Mouse (Mus musculus) neural tube, embryonic 12.5 days (tissue): ENCODE results near the gene Cyp27b1. TPM values are rescaled to one million over a fixed set of nuclear protein-coding genes. Genes with fewer than 3 reads are reported as not detected.

Source experiments
- ATAC-seq: fragments of 200-750 bp; cut with Nextera tagmentation; 2 replicates; pipeline ENCODE4 v1.8.0; 2017; ENCODE audit warnings: low read depth, mild to moderate bottlenecking, moderate TSS enrichment, moderate library complexity; ENCODE audit not compliant: low FRiP score
- H3K27ac ChIP-seq: fragments of 300-500 bp; sonication (generic); 2 replicates; pipeline ENCODE4 v1.5.1; 2016
- H3K27me3 ChIP-seq: fragments of 300-500 bp; sonication (generic); replicated peaks from 2 replicates; pipeline ENCODE4 v1.6.1; 2016; ENCODE audit warnings: mild to moderate bottlenecking
- H3K36me3 ChIP-seq: fragments of 300-500 bp; sonication (generic); 2 replicates; pipeline ENCODE4 v1.6.1; 2016; ENCODE audit warnings: mild to moderate bottlenecking
- H3K4me1 ChIP-seq: fragments of 300-500 bp; sonication (generic); 2 replicates; pipeline ENCODE4 v1.6.1; 2016
- H3K4me2 ChIP-seq: fragments of 300-500 bp; sonication (generic); replicated peaks from 2 replicates; pipeline ENCODE4 v1.6.1; 2016; ENCODE audit warnings: mild to moderate bottlenecking
- H3K4me3 ChIP-seq: fragments of 300-500 bp; sonication (generic); 2 replicates; pipeline ENCODE4 v1.5.1; 2016
- H3K9ac ChIP-seq: fragments of 300-500 bp; sonication (generic); 2 replicates; pipeline ENCODE4 v1.6.1; 2016; ENCODE audit warnings: mild to moderate bottlenecking
- H3K9me3 ChIP-seq: fragments of 300-500 bp; sonication (generic); 2 replicates; pipeline ENCODE4 v1.6.1; 2016; ENCODE audit warnings: mild to moderate bottlenecking
- WGBS: fragments of 180-500 bp; shearing (Covaris S2); methylation state at CpG from one replicate; pipeline ENCODE4 v1.1.7; 2016; 5-methylcytosine and 5-hydroxymethylcytosine counted together
- polyA plus RNA-seq: library from polyadenylated mRNA; unstranded; fragments of >200 nt; fragmentation: Nextera tagmentation; extraction: Ambion mirVana; gene quantifications from 2 replicates; pipeline ENCODE4 v1.2.1, GENCODE M21; 2016

Gene Cyp27b1
- polyA plus RNA-seq, 1 experiment from 2014 or later = 0.25 TPM

DNA sequence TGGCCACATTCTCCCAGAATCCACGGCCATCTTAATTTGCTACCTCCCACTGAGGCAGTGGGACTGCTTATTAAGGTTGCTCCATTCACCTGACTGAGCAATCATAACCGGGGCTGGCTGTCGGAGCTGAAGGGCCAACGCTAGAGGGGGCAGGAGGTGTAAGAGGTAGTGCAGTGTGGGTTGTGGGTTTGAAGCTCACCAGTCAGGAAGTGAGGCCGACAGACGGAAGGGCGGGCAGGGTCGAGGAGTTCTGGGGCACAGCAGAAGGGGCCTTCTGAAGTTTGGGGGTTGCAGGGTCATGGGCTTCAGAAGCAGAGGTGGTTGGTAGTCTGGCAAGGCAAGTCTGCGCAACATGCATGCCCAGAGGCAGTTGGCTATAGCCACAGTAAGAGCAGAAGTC, 27.0 kb downstream of the Cyp27b1 start, which contains the start of gene Agap2:
Agap2 (plus strand) TSS at position 205 of the 400 bp plus-strand sequence.
- Histone ChIP-seq H3K4me2 (no peak within 1 kb of the TSS; the same call in 1 of the 2 replicates), H3K4me1 (peaks cover 29% of the 10 kb centered on the region), H3K27me3 (peaks cover 29% of the 10 kb centered on the region), H3K27ac (no peak within 1 kb of the TSS), H3K36me3 (no peaks in the 10 kb centered on the region), H3K4me3 (no peak within 1 kb of the TSS), H3K9ac (no peak within 1 kb of the TSS), H3K9me3 (no peaks in the 10 kb centered on the region)
- WGBS = 66% methylated on average over 9 of the region's 9 CpGs
- no peak for ATAC-seq

DNA sequence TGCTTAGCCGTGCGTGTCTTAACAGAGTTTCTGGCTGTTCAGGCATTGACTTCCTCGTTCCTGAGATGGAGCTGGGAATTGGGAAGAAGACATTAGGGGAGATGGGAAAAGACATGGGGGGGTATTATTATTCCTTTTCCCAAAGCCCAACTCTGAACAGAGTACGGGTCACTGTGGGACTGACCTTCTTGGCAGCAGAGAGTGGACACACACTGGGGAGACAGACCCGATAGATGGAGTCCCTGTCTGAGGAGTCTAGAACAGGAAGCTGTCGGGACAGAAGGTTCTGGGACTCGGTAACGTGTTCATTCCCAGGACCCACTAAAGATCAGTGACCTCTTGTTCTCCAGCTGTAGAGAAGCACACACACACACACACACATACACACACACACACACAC, 27.6 kb downstream of the Cyp27b1 start:
- peaks cover 34% of the 10 kb centered on the region for H3K4me1 ChIP-seq
- no peaks in the 10 kb centered on the region for H3K36me3 ChIP-seq
- peaks cover 34% of the 10 kb centered on the region for H3K27me3 ChIP-seq
- H3K4me2 ChIP-seq = no peak overlapping the region
- no peak overlapping the region for H3K9ac ChIP-seq
- no peak for ATAC-seq
- H3K4me3 ChIP-seq = no peak overlapping the region
- WGBS = 82% methylated on average over 8 of the region's 8 CpGs
- H3K27ac ChIP-seq = no peak overlapping the region
- H3K9me3 ChIP-seq = no peaks in the 10 kb centered on the region

DNA sequence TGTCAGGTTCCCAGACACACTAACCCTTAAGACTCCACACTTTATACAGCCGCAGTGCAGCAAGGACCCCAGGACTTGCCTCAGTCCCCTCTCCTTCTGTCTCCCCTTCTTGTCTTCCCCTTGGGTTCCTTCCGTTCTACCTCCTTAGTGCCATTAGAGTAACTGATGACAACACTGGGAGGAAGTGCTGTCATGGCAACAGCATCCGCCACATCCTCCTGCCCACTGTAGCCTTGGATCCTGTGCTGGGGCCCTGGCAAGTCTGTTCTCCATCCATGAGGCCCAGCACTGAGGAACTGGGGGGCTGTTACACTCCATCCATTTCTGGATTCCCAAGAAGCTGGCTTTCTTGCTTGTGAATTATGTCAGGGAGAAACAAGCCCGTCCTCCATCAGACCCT, 28.0 kb downstream of the Cyp27b1 start:
- H3K27me3 ChIP-seq = peaks cover 39% of the 10 kb centered on the region
- H3K4me3 ChIP-seq = no peak overlapping the region
- no peak overlapping the region for H3K9ac ChIP-seq
- no peaks in the 10 kb centered on the region for H3K9me3 ChIP-seq
- WGBS = 42% methylated on average over 4 of the region's 4 CpGs
- ATAC-seq = no peak
- peaks cover 34% of the 10 kb centered on the region for H3K4me1 ChIP-seq
- H3K4me2 ChIP-seq = no peak overlapping the region; the same call in 1 of the 2 replicates
- H3K27ac ChIP-seq = no peak overlapping the region
- H3K36me3 ChIP-seq = no peaks in the 10 kb centered on the region

DNA sequence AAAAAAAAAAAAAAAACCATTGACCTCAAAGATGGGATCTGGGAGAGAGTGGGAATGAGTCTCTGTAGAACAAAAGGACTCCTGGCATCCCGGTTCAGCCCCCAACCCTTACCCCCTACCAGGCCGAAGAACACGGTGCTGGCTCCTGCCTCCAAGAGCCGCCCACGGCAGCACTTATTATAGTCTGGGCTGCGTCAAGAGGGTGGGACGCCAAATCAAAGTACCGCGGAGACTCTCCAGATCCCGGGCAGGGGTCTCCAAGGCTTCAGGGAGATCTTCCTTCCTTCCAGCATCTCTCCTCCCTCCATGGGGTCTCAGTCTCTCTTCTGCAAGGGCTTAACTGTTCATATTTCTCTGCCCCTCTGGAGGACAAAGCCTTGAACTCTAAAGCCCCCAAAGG, 29.5 kb downstream of the Cyp27b1 start:
- peaks cover 44% of the 10 kb centered on the region for H3K4me1 ChIP-seq
- 4% methylated on average over 10 of the region's 10 CpGs for WGBS
- H3K4me2 ChIP-seq = peak overlapping the region; percentile 98
- no peak for ATAC-seq
- no peaks in the 10 kb centered on the region for H3K9me3 ChIP-seq
- H3K36me3 ChIP-seq = no peaks in the 10 kb centered on the region
- no peak overlapping the region for H3K4me3 ChIP-seq
- H3K27me3 ChIP-seq = peaks cover 53% of the 10 kb centered on the region
- no peak overlapping the region for H3K27ac ChIP-seq
- H3K9ac ChIP-seq = peak overlapping the region; percentile 4; the same call in 1 of the 2 replicates

DNA sequence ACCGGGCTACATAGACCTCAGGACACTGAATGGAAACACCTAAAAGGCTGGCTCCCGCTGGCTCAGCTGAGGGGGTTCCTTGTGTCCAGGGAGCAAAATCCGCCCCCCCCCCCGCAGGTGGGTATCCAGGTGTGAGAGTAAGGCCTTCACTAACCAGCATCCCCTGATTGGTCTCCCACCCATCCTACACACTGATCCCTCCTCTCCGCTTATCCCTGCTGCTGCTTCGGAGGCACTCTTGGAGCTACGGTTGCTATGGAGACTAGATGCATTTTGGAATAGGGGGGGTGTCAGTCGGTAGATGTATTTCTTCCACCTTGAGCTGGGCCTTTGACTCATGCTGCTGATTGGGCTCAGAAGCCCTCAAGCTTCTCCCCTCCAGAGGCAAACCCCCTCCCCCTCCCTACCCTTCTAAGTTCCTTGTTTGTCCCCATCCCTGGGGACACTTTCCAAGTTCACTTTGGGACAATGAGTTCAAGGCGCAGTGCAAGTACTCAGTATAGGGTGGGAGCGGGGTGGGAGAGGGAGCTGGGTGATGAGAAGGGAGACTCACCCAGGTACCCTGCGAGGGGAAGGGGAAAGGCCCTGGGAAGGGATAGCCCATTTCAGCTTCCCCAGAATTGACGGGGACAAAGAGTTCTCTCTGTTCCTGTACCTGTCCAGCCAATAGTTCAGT, 30.1 kb downstream of the Cyp27b1 start:
- 3% methylated on average over 12 of the region's 12 CpGs for WGBS
- Histone ChIP-seq H3K9ac (peak overlapping the region; percentile 23; the same call in 1 of the 2 replicates), H3K4me1 (peaks cover 44% of the 10 kb centered on the region), H3K9me3 (no peaks in the 10 kb centered on the region), H3K27ac (no peak overlapping the region), H3K4me3 (peak overlapping the region; percentile 70), H3K27me3 (peaks cover 59% of the 10 kb centered on the region), H3K4me2 (peak overlapping the region; percentile 98), H3K36me3 (no peaks in the 10 kb centered on the region)
- peak; percentile 54 for ATAC-seq

DNA sequence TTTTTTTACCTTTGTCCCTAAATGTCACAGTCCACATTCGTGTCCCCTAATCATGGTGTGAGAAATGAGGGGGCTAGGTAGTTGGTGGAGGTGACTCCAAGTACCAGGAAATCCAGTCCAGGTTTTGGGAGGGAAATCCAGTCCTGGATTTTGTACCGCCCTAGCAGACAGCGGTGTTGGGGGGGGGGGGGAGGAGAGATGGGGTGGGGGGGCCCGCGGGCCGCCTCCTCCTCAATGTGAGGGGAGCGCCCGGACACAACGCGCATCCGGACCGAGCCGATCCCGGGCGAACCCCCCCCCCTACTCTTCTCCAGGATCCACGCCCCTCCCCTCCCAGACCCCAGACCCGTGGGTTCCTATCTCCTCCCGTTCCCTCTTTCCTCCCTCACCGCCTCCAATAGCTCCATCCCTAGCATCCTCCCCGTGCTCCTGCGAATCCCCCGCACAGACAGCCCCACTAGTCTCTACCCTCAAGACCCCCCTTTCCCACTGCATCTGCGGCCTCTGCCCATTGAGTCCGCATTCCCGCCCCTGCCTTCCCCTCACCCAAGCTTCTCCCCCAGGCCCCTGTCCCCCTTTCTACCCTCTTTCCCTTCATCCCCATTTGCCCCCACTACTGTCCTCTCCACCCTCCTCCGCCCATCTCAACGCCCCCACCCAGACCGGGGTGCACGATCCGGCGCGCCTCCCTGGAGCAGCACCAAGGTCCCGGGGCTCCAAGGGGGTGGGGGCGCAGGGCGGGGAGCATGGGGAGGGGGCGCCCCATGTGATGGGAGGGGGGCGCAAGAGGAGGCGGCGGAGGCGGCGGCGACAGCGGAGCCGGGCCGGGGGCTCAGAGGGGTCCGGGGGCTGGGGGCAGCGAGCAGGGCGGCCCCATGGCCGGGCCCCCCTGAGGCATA, 30.9 kb downstream of the Cyp27b1 start:
- ATAC-seq = peak; percentile 63
- H3K4me2 ChIP-seq = peak overlapping the region; percentile 98
- H3K36me3 ChIP-seq = no peaks in the 10 kb centered on the region
- WGBS = under 1% methylated on average over 48 of the region's 49 CpGs
- peaks cover 44% of the 10 kb centered on the region for H3K4me1 ChIP-seq
- no peaks in the 10 kb centered on the region for H3K9me3 ChIP-seq
- peak overlapping the region; percentile 53; the same call in 1 of the 2 replicates for H3K27ac ChIP-seq
- H3K9ac ChIP-seq = peak overlapping the region; percentile 84
- H3K27me3 ChIP-seq = peaks cover 67% of the 10 kb centered on the region
- peak overlapping the region; percentile 70 for H3K4me3 ChIP-seq

DNA sequence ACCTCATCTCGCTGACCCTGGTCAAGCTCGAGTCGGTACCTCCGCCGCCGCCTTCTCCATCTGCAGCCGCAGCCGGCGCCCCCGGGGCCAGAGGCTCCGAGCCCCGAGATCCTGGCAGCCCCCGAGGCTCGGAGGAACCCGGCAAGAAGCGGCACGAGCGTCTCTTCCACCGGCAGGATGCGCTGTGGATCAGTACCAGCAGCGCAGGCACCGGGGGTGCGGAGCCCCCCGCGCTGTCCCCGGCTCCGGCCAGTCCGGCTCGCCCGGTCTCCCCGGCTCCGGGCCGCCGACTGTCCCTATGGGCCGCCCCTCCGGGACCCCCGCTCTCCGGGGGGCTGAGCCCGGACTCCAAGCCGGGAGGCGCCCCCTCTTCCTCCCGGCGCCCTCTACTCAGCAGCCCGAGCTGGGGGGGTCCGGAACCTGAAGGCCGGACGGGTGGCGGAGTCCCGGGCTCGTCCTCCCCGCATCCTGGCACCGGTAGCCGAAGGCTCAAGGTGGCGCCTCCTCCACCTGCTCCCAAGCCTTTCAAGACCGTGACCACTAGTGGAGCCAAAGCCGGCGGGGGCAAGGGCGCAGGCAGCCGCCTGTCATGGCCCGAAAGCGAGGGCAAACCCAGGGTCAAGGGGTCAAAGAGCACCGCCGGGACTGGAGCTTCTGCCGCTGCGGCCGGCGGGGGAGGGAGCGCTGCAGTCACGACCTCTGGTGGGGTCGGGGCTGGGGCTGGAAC, 31.8 kb downstream of the Cyp27b1 start:
- Histone ChIP-seq H3K4me1 (peaks cover 44% of the 10 kb centered on the region), H3K9ac (peak overlapping the region; percentile 84), H3K9me3 (no peaks in the 10 kb centered on the region), H3K36me3 (no peaks in the 10 kb centered on the region), H3K4me2 (peak overlapping the region; percentile 98), H3K27me3 (peaks cover 73% of the 10 kb centered on the region), H3K27ac (no peak overlapping the region), H3K4me3 (peak overlapping the region; percentile 70)
- 1% methylated on average over 70 of the region's 70 CpGs for WGBS
- no peak for ATAC-seq

DNA sequence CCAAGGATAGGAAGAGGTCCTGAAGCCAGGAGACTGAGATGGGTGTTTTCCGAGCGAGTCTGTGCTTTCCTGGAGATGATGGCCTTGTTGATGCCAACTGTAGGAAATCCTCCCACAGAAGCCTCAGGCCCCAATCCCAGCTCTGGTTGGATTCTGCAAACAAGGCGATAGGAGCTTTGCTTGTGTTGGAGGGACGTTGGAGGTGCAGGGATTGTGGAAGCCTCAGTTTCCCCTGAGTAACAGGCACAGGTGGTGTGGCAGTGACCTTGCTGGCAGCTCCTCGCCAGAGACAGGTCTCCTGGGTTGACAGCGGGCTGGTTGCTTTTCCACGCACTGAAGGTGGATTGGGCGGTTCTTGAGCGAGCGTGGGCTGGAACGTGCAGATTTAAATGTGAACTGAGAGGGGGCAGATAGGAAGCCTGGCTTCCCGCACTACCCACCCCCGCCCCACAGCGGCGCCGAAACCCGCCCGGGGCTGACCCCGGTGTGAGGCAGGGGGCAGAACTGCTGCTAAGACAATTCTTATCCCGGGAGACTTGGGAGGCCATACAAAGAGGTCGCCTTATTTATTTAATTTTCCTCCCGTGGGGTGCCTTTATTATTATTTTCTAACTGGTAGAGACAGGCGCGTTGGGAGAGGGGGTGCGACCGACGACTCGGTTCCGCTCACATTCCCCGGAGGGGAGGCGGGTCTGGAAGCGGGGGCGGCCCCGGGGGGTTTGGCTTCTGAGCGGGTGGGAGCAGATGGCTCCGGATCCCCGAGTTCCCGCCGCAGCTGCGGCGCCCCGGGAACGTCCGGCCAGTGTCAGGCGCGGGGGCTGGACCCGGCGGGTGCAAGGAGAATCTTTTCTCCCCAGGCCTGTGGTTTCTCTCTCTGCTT, 33.1 kb downstream of the Cyp27b1 start:
- WGBS = 3% methylated on average over 48 of the region's 48 CpGs
- Histone ChIP-seq H3K4me2 (peak overlapping the region; percentile 98), H3K4me3 (peak overlapping the region; percentile 70), H3K9me3 (no peaks in the 10 kb centered on the region), H3K9ac (peak overlapping the region; percentile 43; the same call in 1 of the 2 replicates), H3K27me3 (peaks cover 70% of the 10 kb centered on the region), H3K27ac (no peak overlapping the region), H3K36me3 (no peaks in the 10 kb centered on the region), H3K4me1 (peaks cover 44% of the 10 kb centered on the region)
- ATAC-seq = no peak

DNA sequence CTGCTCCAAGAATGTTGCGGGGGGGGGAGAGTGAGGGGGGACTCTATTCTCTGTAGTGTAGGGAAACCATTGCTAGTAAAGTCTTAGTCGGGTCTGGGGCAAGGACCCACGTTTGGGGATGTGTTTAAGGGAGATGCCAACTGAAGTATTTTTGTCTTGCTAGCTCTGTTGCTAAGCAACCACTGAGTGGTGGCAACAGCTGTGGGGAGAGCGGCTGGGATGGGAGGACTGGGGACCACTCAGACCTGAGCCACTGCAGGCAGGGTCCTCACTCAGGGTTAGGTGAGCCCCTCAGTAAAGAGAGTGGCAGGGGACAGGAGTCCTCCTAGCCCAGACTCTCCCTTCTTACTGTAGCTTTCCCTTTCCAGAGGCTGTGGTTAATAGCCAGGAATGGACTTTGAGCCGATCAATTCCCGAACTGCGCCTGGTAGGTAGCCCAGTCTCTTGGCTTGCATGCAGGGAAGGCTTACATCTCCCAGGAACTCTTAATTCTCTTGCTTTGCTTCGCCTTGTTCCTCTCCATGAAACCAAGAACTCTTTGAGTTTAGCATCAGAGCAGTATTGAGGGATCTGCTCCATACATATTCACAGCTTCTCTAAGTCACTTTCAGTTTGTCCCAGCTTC, 34.1 kb downstream of the Cyp27b1 start:
- no peaks in the 10 kb centered on the region for H3K9me3 ChIP-seq
- H3K4me3 ChIP-seq = 0 out of 2 replicates have a peak overlapping the region, but pooled peaks have one; percentile 70
- no peak overlapping the region for H3K9ac ChIP-seq
- 0 out of 2 replicates have a peak, but pooled peaks have one; percentile 19 for ATAC-seq
- WGBS = 30% methylated on average over 8 of the region's 8 CpGs
- H3K4me1 ChIP-seq = peaks cover 44% of the 10 kb centered on the region
- H3K27me3 ChIP-seq = peaks cover 72% of the 10 kb centered on the region
- H3K36me3 ChIP-seq = no peaks in the 10 kb centered on the region
- peak overlapping the region; percentile 98 for H3K4me2 ChIP-seq
- H3K27ac ChIP-seq = no peak overlapping the region

DNA sequence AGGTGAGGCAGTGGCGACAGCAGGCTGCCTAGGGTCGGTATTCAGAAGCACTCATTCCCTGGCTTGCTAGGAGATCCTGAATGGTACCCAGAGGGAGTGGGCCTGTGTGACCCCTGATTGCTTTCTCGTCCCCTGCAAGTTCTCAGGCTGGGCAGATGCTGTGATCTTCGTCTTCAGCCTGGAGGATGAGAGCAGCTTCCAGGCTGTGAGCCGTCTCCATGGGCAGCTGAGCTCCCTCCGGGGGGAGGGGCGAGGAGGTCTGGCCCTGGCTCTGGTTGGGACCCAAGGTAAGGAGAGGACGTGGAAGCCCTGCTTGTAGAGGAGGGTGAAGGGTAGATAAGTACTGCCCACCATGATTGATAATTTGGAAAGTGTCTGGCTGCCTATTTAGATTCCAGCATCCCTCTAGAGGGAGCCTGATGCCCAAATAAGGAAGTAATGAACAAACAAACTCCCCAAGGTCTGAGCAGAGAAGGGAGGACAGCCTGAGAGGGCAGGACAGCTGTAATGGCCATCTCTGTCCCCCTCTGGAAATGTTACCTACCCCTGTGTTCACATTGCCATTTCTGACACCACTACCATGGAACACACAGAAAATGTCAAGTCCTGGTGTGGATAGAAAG, 35.4 kb downstream of the Cyp27b1 start:
- Histone ChIP-seq H3K4me2 (no peak overlapping the region), H3K9me3 (no peaks in the 10 kb centered on the region), H3K27me3 (peaks cover 75% of the 10 kb centered on the region), H3K27ac (no peak overlapping the region), H3K4me1 (peaks cover 34% of the 10 kb centered on the region), H3K9ac (no peak overlapping the region), H3K36me3 (no peaks in the 10 kb centered on the region), H3K4me3 (no peak overlapping the region)
- WGBS = 34% methylated on average over 8 of the region's 8 CpGs
- ATAC-seq = no peak
